Mouse (Mus musculus): ENCODE data around the gene Nudt11. TPM values are rescaled to one million over a fixed set of nuclear protein-coding genes. Genes with fewer than 3 reads are reported as not detected.
"Not testable (repeated sequence)": the region's sequence is repeated elsewhere in the genome, so short reads cannot be mapped to it uniquely, and the experiment has no call there.

Nudt11 gene
- 0.64 and 1.2 TPM in 2 replicates for polyA plus RNA-seq (2012; rRNA removed)

GRCm38 (mm10) chrX:6047066-6047935, at the start of gene Nudt11:
Gene Nudt11 (plus strand): TSS chrX:6047453.
- not testable (repeated sequence) for H3K27ac ChIP-seq (ENCODE audit: control insufficient read depth, insufficient read depth, low read depth, low read length); H3K4me1 ChIP-seq (ENCODE audit: control insufficient read depth, insufficient read depth, low read length); H3K27me3 ChIP-seq (ENCODE audit: control insufficient read depth, insufficient read depth, low read length); H3K36me3 ChIP-seq (ENCODE audit: control insufficient read depth, insufficient read depth, low read length)
- H3K4me3 ChIP-seq (ENCODE audit: control insufficient read depth, low read depth, low read length) = peak within 1 kb of the TSS; percentile 8; the same call in 1 of the 2 replicates

GRCm38 (mm10) chrX:6047936-6048614, 822 bp downstream of the Nudt11 start:
- not testable (repeated sequence) for H3K36me3 ChIP-seq (ENCODE audit: control insufficient read depth, insufficient read depth, low read length); H3K27ac ChIP-seq (ENCODE audit: control insufficient read depth, insufficient read depth, low read depth, low read length); H3K4me1 ChIP-seq (ENCODE audit: control insufficient read depth, insufficient read depth, low read length); H3K27me3 ChIP-seq (ENCODE audit: control insufficient read depth, insufficient read depth, low read length)
- peak overlapping the region; percentile 8; the same call in 1 of the 2 replicates for H3K4me3 ChIP-seq (ENCODE audit: control insufficient read depth, low read depth, low read length)

GRCm38 (mm10) chrX:6061563-6061962, 14.3 kb downstream of the Nudt11 start:
- no peaks in the 10 kb centered on the region for H3K4me1 ChIP-seq (ENCODE audit: control insufficient read depth, insufficient read depth, low read length)
- TF ChIP-seq POLR2A (IDR thresholded peaks at IDR 0.05; ENCODE audit: control insufficient read depth, low read depth, low read length) = no peak
- TF ChIP-seq CTCF (IDR thresholded peaks at IDR 0.05; ENCODE audit: control insufficient read depth, insufficient read depth, insufficient replicate concordance, low read depth, low read length) = no peak
- no peak overlapping the region for H3K27ac ChIP-seq (ENCODE audit: control insufficient read depth, insufficient read depth, low read depth, low read length)
- H3K4me3 ChIP-seq (ENCODE audit: control insufficient read depth, low read depth, low read length) = no peak overlapping the region
- no peaks in the 10 kb centered on the region for H3K27me3 ChIP-seq (ENCODE audit: control insufficient read depth, insufficient read depth, low read length)
- H3K36me3 ChIP-seq (ENCODE audit: control insufficient read depth, insufficient read depth, low read length) = no peaks in the 10 kb centered on the region

- peak within 1 kb of the TSS; percentile 87 for H3K4me3 ChIP-seq (ENCODE audit: control insufficient read depth, low read depth, low read length)
- no peak for TF ChIP-seq CTCF (IDR thresholded peaks at IDR 0.05; ENCODE audit: control insufficient read depth, insufficient read depth, insufficient replicate concordance, low read depth, low read length)
- TF ChIP-seq POLR2A (IDR thresholded peaks at IDR 0.05; ENCODE audit: control insufficient read depth, low read depth, low read length) = no peak
These were observed 35.9 kb downstream of the Nudt11 start, which contains the start of gene AU022751 for GRCm38 (mm10) chrX:6082954-6083680. Gene AU022751 (minus strand): TSS chrX:6083419.

GRCm38 (mm10) chrX:6091547-6091946, 44.3 kb downstream of the Nudt11 start:
- H3K4me3 ChIP-seq (ENCODE audit: control insufficient read depth, low read depth, low read length) = peak overlapping the region; percentile 74
- H3K36me3 ChIP-seq (ENCODE audit: control insufficient read depth, insufficient read depth, low read length) = no peaks in the 10 kb centered on the region
- TF ChIP-seq CTCF (IDR thresholded peaks at IDR 0.05; ENCODE audit: control insufficient read depth, insufficient read depth, insufficient replicate concordance, low read depth, low read length) (no peak), POLR2A (IDR thresholded peaks at IDR 0.05; ENCODE audit: control insufficient read depth, low read depth, low read length) (no peak)
- H3K27me3 ChIP-seq (ENCODE audit: control insufficient read depth, insufficient read depth, low read length) = no peaks in the 10 kb centered on the region
- H3K4me1 ChIP-seq (ENCODE audit: control insufficient read depth, insufficient read depth, low read length) = no peaks in the 10 kb centered on the region; the same call in 1 of the 2 replicates
- no peak overlapping the region for H3K27ac ChIP-seq (ENCODE audit: control insufficient read depth, insufficient read depth, low read depth, low read length)

More at GRCm38 (mm10) chrX:6082954-6083680, 35.9 kb downstream of the Nudt11 start, which contains the start of gene AU022751:
- Histone ChIP-seq H3K4me1 (ENCODE audit: control insufficient read depth, insufficient read depth, low read length) (no peaks in the 10 kb centered on the region; the same call in 1 of the 2 replicates), H3K27me3 (ENCODE audit: control insufficient read depth, insufficient read depth, low read length) (no peaks in the 10 kb centered on the region), H3K27ac (ENCODE audit: control insufficient read depth, insufficient read depth, low read depth, low read length) (peak within 1 kb of the TSS; percentile 72), H3K36me3 (ENCODE audit: control insufficient read depth, insufficient read depth, low read length) (no peaks in the 10 kb centered on the region)

GRCm38 (mm10) chrX:6091996-6092757, 44.9 kb downstream of the Nudt11 start:
- no peak for TF ChIP-seq POLR2A (IDR thresholded peaks at IDR 0.05; ENCODE audit: control insufficient read depth, low read depth, low read length)
- TF ChIP-seq CTCF (IDR thresholded peaks at IDR 0.05; ENCODE audit: control insufficient read depth, insufficient read depth, insufficient replicate concordance, low read depth, low read length) = no peak
- H3K4me1 ChIP-seq (ENCODE audit: control insufficient read depth, insufficient read depth, low read length) = no peaks in the 10 kb centered on the region; the same call in 1 of the 2 replicates
- no peak overlapping the region for H3K27ac ChIP-seq (ENCODE audit: control insufficient read depth, insufficient read depth, low read depth, low read length)
- no peaks in the 10 kb centered on the region for H3K36me3 ChIP-seq (ENCODE audit: control insufficient read depth, insufficient read depth, low read length)
- H3K4me3 ChIP-seq (ENCODE audit: control insufficient read depth, low read depth, low read length) = peak overlapping the region; percentile 74
- no peaks in the 10 kb centered on the region for H3K27me3 ChIP-seq (ENCODE audit: control insufficient read depth, insufficient read depth, low read length)

Other genes with a start within 250 kb of the Nudt11 start
- gene AU022751, start 36.0 kb downstream of the Nudt11 start, polyA plus RNA-seq (2012; rRNA removed) = 1.6 and 1.7 TPM in 2 replicates
- 0.99 TPM in 2 replicates for gene Nudt10, start 125.6 kb downstream of the Nudt11 start, polyA plus RNA-seq (2012; rRNA removed)

All from testis, adult 2 months (tissue).